Mouse (Mus musculus): ENCODE measurements around the gene Adat1.
"Not testable (repeated sequence)": the region's sequence is repeated elsewhere in the genome, so short reads cannot be mapped to it uniquely, and the experiment has no call there.

DNA sequence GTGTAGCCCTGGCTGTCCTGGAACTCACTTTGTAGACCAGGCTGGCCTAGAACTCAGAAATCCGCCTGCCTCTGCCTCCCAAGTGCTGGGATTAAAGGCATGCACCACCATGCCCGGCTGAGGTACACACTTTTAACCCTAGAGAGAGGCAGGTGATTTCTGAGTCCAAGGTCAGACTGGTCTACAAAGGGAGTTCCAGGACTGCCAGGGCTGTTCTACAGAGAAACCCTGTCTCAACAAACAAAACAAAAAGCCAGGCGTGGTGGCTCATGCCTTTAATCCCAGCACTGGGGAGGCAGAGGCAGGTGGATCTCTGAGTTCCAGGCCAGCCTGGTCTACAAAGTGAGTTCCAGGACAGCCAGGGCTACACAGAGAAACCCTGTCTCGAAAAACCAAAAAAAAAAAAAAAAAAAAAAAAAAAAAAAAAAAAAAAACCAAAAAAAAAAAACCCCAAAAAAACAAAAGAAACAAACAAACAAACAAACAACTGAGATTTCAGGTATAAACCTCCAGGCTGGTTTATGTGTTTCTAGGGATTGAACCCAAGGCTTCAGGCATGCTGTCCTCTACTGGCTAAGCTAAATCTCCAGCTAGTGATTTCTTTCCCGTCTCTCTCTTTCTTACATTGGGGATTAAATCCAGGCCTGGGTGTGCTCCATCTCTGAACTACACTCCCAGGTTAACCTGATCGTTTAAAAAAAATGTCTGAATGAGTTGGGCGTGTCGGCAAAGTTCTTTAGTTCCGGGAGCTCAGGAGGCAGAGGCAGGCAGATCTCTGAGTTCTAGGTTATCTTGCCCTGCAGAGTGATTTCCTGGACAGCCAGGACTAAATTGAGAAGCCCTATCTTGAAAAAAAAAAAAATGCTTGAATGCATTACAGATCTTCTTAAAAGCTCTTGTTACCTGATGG lies 53.8 kb downstream of the Adat1 start:
- not testable (repeated sequence) for TF ChIP-seq EP300 (IDR thresholded peaks at IDR 0.05; ENCODE audit: insufficient read depth, low read depth, low read length); CTCF (IDR thresholded peaks at IDR 0.05; ENCODE audit: low read depth, low read length)
